Mouse (Mus musculus) B cell, adult (primary cell): ENCODE measurements around the gene Avl9. TPM values are rescaled to one million over a fixed set of nuclear protein-coding genes. Genes with fewer than 3 reads are reported as not detected.

Experiments
- total RNA-seq: library from RNA; stranded (reverse); gene quantifications from 4 replicates; pipeline ENCODE4 v1.2.4, GENCODE M21; 2023; ENCODE audit not compliant: inconsistent age

Gene Avl9
- total RNA-seq, result 111 to 124 TPM (median 118 TPM) in 4 replicates

DNA sequence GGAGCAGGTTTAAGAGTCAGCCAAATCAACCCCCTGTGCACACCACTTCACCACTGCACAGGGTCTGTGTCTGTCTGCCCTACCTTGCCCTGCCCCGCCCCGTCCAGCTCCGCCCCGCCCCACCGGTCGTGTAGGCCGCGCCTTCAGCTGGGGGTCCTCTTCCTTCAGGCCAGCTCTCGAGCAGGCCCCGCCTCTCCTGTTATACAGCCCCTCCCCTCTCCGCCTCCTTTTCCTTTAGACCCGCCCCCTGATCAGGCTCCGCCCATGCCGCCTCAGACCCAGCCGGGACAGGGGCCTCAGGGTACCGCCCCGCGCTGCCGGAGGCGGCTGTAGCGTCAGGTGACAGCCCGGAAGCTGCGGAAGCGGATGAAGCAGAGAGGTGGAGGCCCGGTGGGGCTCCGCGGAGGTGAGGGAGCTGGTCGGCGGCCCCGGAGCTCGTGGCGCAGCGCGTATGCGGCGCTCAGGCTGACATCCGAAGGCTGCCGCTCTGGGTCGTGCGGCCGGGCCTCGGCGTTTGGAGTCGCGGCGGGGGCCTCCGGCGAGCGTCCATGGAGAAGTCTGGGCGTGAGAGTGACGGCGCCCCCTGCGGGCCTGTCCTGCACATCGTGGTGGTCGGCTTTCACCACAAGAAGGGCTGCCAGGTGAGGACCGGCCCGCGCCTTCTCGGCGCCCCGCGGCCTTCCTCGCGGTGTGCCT lies at the start of gene Avl9:
TSS of gene Avl9 (plus strand) at position 326 of the 696 bp plus-strand sequence.

DNA sequence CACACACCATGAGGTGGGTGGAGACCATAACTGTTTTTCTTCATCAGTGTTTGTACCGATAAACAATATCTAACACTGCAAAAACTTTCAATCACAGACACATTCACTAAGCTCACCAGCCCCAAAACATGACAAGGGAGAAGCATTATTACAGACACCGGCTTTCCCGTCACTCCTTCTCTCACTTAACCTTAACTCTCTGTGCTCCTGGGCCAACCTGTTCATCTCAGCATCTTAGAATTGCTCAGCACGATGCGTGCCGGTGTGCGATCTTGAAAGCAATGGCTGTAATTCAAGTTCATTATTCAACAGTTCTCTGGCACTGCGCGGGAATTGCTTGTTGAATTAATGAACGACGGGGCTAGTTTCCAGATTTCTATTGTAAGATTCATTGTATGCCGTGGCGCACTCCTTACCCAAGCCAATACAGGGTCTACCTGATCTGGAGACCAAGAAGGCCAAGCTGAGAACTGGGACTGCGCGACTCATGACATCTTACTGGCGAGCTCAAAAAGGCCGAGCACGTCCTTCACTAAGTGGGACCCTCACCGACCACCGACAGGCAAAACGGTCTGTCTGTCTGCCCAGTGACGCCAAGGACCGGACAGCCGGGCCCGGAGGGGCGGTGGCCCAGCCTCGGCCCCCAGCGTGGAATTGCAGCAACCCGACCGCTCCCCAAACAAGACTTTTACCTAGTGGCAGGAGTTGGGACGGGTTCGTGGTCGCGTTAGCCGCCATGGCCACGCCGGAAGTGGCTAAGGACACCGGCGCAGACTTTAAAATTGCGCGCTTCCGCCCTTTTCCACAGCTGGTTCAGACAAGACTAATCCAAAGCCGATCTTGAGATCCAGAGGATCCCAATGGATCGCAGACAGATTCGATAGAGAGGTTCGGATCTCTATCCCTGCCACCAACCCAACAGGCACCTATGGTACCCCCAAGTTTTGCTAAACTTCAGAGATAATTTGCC lies 10.5 kb upstream of the Avl9 start, which contains the start of gene Lsm5:
TSS of gene Lsm5 (minus strand) at position 780 of the 970 bp plus-strand sequence.

DNA sequence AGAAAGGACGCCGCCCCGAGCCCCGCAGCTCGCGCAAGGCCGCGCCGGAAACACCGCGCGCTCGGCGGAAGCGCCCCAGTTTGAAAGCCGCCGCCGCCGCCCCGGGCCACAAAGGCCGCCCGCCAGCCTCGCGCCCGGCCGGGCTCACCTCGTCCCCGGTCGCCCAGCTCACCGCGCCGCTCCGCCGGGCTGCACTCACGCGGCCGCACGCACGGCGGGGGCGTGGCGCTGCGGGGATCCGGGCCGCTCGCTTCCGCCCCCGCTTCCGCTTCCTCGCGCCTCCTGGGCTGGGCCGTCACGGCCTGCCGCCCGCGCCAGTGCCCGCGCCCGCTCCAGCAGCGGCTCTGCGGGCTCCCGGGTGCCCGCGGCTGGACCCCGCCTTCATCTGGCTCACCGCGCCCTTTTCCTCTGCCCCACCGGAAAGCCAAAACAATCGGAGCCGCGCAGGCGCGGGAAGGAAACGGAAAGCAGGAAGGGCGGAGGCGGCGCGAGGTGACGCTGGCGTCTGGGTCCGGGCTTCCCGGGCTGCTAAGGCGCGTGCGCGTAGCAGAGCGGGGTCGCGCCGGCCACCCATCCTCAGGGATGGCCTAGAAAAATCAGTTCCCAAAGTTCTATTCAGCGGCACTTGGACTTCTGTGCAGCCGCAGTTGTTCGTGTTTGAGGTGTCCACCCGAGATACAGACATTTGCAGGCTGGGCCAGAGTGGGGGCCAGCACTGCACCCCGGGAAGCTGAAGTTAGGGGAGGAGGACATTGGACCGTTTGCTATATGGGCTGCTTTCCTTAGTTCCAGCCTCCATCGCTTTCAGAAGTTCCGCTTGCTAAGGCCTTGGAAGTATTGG lies 82.8 kb downstream of the Avl9 start, which contains the start of gene Kbtbd2:
TSS of gene Kbtbd2 (minus strand) at position 503 of the 841 bp plus-strand sequence.

Other genes with a start within 250 kb of the Avl9 start
- 0.32 to 0.78 TPM (median 0.49 TPM) in 4 replicates for gene Pde1c, start 145.8 kb upstream of the Avl9 start, total RNA-seq
- 35.9 to 53.4 TPM (median 44.6 TPM) in 4 replicates for gene Lsm5, start 10.2 kb upstream of the Avl9 start, total RNA-seq
- 64.1 to 71.3 TPM (median 69.5 TPM) in 4 replicates for gene Kbtbd2, start 82.9 kb downstream of the Avl9 start, total RNA-seq
- gene Fkbp9, start 117.2 kb downstream of the Avl9 start, total RNA-seq, result 0.15 to 0.74 TPM (median 0.16 TPM) in 3 of 4 replicates, not detected in the other
- gene Nt5c3, start 209.0 kb downstream of the Avl9 start, total RNA-seq, result 52.4 to 60.6 TPM (median 55.3 TPM) in 4 replicates
- gene Vmn1r4, start 209.1 kb downstream of the Avl9 start, total RNA-seq, result 0.35 TPM in 1 of 4 replicates, not detected in the others